Mouse (Mus musculus) urinary bladder, postnatal 10 days (tissue): Measurements from ENCODE around the gene Krtap14.

Experiments
- DNase-seq: peaks from one replicate; pipeline ENCODE4 v3.0.0; 2022; ENCODE audit warnings: low spot score

Krtap14 gene

DNA sequence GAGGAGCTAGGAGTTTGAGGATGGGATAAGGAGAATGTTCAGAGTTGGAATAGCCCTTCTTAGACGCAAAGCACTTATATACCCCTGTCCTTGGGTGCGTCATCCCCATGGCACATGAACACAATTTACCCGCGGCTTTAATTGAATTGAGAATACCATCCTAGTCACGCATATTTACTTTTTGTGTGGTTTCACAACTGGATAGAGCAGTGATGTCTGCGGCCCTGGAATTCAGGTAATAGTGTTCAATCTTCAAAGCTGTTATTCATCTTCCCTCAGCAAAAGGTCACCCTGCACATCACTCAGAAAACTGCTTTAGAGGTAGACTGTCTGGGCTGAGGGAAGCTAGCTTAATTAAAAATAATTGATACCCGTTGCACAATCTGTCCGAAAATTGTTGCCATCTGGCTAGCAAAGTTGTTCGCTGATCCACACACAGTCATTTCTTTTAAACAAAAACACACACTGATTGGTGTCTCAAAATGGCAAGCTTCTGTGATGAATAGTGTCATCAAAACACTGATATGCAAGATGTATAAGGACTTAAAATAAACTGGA is at the start of gene Krtap14:
Krtap14 (minus strand) TSS at position 51 of the 558 bp plus-strand sequence.
- DNase-seq = no peak

DNA sequence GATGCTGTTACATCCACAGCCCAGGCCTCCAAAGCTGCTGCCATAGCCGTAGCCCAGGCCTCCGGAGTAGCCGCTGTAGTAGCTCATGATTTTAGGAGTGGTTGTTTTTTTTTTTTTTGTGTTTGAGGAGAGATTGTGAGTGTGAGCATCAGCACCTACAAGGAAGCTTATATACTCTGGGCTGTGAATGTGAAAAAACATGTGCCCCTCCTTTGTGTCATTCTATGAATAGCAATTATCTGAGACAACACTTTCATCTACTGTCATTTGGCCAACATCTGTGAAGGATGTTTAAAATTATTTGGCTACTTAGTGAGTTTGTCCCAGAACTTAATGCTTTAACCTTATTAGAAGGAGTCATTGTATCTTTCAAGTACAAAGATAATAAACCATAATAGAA is 48.2 kb upstream of the Krtap14 start, which contains the start of gene Krtap19-2:
Krtap19-2 (minus strand) TSS at position 101 of the 400 bp plus-strand sequence.
- DNase-seq = no peak

DNA sequence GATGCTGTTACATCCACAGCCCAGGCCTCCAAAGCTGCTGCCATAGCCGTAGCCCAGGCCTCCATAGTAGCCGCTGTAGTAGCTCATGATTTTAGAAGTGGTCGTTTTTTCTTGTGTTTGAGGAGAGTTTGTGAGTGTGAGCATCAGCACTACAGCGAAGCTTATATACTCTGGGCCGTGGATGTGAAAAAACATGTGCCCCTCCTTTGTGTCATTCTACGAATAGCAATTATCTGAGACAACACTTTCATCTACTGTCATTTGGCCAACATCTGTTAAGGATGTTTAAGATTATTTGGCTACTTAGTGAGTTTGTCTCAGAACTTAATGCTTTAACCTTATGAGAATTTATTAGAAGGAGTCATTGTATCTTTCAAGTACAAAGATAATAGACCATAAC is 43.4 kb upstream of the Krtap14 start, which contains the start of gene Krtap19-1:
Krtap19-1 (minus strand) TSS at position 101 of the 400 bp plus-strand sequence.
- DNase-seq = no peak

DNA sequence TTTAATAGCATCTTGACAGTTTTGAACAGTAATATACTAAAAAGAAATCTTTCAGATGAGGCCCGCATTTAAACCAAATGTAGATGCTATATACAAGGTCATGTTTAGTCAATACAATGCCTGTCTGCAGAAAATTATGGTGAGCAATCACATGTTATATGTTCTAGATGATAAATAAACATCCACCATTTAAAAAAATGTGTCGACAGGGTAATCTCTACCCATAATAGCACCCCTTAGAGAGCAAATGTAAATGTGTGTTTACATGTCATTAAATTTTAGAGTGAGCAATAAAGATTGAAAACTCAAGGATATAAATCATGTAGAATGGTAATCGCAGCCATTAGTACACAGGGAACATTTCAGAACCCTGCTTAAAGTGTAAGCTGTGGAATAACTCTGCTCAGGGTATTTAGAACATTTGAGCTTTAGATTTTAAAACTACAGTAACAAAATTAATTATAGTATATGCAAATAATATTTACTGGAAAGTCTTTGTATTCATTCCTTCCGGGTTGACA is 39.0 kb upstream of the Krtap14 start:
- DNase-seq = no peak

DNA sequence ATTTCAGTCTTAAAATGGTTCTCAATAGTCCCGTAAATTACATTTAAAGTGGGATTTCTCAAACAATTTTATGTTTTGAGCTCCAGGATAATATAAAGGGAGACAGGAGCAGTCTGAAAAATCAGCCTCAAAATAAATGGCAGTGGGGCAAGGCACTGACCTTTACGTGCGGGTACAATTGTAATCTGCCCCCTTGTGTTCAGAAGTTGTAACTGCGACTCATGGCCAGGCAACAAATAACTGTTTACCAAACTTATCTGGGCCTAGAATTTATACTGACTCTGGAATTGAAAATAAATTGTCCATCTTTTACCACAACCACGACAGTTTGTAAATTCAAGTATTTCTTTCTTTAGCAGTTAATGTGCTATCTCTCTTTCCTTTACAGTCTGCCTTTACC is 25.5 kb upstream of the Krtap14 start:
- no peak for DNase-seq

DNA sequence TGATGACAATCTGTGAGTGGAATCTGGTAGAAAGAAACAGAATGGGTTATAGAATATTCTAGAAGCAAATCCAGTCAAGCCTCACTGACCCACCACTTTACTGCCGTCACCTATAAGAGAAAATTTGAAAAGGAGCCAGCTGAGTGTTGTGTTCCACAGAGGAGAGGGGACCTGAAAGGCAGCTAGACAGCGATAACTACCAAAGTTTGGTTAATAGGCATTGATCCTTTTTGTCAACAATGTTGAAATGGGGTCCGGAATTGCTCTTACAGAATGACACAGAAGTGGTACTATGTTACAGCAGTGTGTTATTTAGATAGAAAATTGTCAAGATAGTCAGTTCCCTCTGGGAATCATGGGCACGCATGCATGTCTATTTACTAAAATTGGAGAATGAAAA is 22.6 kb upstream of the Krtap14 start:
- DNase-seq = no peak

DNA sequence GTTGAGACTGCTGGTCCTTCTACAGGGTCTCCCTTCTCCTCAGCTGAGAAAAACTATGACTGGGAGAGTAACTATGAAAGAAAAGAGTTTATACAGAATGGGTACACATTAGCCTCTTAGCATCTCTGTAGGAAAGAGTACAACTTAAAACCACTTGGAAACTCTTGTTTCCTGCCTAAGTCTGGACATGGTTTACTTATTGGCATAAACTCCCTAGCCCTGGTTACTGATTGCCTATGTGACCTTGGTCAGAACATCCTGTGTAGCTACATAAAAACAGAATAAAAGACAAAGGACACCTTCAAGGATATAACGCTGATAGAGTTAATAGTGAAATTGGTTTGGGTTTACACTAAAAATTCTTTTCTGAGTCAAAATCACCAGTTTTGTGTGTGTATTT is 21.4 kb upstream of the Krtap14 start:
- no peak for DNase-seq

DNA sequence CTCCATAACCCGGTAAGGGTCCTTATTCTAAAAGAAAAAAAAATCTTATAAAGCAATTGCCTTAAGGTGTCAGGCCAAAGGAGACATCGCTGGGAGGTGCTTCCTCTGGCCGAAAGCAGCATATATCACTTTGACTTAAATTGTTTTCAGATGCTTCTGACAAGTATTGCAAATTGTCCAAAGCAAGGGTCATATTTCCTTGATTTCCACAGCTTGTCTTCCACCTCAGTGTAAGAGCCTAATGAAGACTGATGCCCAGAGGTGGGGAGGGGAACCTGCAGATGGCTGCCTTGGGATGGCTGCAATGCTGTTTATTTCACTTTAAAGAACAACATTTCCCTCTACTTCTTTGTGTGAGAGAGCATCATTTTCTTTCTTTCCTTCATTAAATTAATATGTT is 1.0 kb upstream of the Krtap14 start:
- no peak for DNase-seq

DNA sequence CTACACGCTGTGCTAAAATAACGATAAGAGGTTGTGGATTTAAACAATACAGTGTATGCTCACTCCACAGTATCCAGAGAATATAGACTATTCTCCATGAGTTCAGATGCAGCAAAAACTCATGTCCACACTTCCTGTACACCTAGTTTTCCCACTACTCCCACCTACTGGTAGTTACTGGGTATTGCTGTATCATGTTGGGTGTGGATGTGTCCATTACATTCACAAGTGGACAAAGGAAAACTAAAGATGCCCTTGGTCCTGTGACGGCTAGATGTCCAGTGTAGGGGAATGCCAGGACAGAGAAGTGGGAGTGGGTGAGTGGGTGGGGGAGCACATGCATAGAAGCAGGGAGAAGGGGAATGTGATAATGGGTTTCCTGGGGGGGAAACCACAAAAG is 2.2 kb downstream of the Krtap14 start:
- DNase-seq = no peak

DNA sequence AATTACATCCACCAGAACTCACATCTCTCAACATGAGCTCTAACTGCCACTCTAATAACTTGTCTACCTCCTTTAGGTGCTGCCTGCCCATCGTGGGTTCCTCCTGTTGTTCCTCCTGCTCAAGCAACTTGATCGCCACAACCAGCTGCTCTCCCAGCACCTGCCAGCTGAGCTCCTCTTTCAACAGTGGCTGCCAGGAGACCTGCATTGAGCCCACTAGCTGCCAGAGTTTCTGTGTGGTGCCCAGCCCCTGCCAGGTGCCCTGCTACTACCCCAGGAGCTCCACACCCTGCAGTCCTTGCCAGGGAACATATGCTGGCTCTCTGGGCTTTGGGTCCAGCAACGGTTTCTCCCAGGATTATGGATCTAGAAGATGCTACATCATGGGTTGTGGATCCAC is 5.9 kb downstream of the Krtap14 start, which contains the start of gene Krtap15:
Krtap15 (plus strand) TSS at position 150 of the 400 bp plus-strand sequence.
- no peak for DNase-seq

DNA sequence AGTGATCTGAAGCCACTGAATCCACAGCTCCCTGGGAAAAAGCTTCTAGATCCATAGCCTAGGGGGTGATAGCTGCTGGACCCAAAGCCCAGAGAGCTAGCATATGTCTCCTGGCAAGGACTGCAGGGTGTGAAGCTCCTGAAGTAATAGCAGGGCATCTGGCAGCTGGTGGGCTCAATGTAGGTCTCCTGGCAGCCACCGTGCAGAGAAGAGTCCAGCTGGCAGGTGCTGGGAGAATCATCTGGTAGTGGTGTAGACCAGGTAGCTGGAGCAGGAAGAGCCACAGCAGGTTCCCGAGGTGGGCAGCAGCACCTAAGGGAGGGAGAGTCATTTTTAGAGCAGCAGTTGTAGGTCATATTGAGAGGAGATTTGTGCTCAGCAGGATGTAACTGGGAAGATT is 14.1 kb downstream of the Krtap14 start, which contains the start of gene Gm20741:
Gm20741 (minus strand) TSS at position 394 of the 400 bp plus-strand sequence.
- DNase-seq = no peak

DNA sequence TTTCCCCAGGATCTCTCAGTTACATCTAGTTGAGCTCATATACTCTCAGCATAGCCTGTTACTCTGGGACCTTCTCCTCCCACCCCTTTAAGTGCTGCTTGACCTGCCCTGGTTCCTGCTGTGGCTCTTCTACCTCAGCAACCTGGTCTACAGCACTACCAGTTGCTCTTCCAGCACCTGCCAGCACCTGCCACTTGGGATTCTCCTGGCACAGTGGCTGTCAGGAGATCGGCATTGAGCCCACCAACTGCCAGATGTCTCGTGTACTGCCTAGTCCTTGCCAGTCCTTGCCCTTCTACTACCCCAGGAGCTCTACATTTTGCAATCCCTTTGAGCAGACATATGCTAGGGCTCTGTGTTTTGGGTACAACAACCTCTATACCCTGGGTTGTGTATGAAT is 39.2 kb downstream of the Krtap14 start:
- no peak for DNase-seq

DNA sequence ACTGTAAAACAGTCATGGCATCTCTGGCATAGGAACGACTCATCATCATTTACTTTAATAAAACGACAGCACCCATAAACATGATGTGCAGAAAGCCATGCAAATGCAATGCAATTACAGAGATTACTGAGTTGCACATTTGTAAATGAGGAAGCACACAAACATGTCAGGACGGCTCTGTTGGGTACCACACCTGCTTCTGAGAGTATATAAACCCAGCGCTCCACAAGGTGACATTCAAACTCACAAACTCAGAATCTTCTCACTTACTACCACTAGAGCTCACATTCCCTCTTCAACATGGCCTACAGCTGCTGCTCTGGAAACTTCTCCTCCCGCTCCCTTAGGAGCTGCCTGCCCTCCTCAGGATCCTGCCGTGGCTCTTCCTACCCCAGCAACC is 48.3 kb downstream of the Krtap14 start, which contains the start of gene Gm5965:
Gm5965 (plus strand) TSS at position 301 of the 400 bp plus-strand sequence.
- DNase-seq = no peak

DNA sequence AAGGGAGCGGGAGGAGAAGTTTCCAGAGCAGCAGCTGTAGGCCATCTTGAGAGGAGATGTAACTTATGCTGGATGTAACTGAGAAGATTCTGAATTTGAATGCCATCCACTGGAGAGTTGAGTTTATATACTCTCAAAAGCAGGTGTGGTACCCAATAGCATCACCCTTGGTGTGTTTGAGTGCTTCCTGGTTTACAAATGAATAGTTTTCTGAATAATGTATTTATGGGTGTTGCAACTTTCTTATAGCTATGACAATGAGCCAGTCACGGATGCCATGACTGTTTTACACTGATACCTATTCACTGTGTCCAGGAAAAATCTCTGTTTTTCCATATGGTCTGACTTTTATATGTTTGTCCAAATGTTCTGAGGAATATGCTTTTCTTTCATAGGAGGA is 51.8 kb downstream of the Krtap14 start, which contains the start of gene 2310057N15Rik:
2310057N15Rik (minus strand) TSS at position 101 of the 400 bp plus-strand sequence.
- DNase-seq = no peak
